Mouse (Mus musculus): ENCODE measurements at regions not wholly inside any gene's neighbourhood (a gene's known extent, or its start where the extent isn't known, plus 50 kb on each side); places are given as distances from the start of the nearest gene placed in this dataset.

- no peak for ATAC-seq (ENCODE audit: insufficient number of reproducible peaks, insufficient read depth, low FRiP score, low read depth)
- no peak overlapping the region for H3K4me3 ChIP-seq (ENCODE audit: control insufficient read depth in 1 of 2, insufficient read depth in 1 of 2, low read depth in 1 of 2, low read length in 2 of 2)
- H3K4me1 ChIP-seq (ENCODE audit: control insufficient read depth in 2 of 2, insufficient read depth in 2 of 2, low read length in 2 of 2) = peaks cover 0 to 2% of the 10 kb centered on the region in 2 experiments; a peak in 1 of 4 replicates
- H3K9ac ChIP-seq (ENCODE audit: low read length) = no peak overlapping the region
- H3K36me3 ChIP-seq (ENCODE audit: control insufficient read depth, insufficient read depth, low read length) = no peaks in the 10 kb centered on the region
- H3K4me2 ChIP-seq (ENCODE audit: low read length) = no peak overlapping the region
- H3K27ac ChIP-seq (replicated peaks in 1 of 2; ENCODE audit: control insufficient read depth in 1 of 2, insufficient read depth in 1 of 2, low read depth in 2 of 2, low read length in 2 of 2) = 0 out of 4 replicates have a peak overlapping the region, but pooled peaks of 1 of the 2 experiments have one; percentile 8
- no peaks in the 10 kb centered on the region for H3K9me3 ChIP-seq (ENCODE audit: control insufficient read depth, low read length)
- no peaks in the 10 kb centered on the region for H3K27me3 ChIP-seq (ENCODE audit: control insufficient read depth, insufficient read depth, low read length)
- 39% methylated on average over 9 of the region's 9 CpGs for WGBS
These were observed 200.4 kb upstream of the Nhs start for GRCm38 (mm10) chrX:162359767-162360545.

- ATAC-seq (ENCODE audit: insufficient number of reproducible peaks, insufficient read depth, low FRiP score, low read depth) = no peak
- peaks cover 4 to 5% of the 10 kb centered on the region in 2 experiments; a peak in 1 of 4 replicates for H3K4me1 ChIP-seq (ENCODE audit: control insufficient read depth in 2 of 2, insufficient read depth in 2 of 2, low read length in 2 of 2)
- 52% methylated on average over 4 of the region's 4 CpGs for WGBS
These were observed 188.8 kb upstream of the Nhs start for GRCm38 (mm10) chrX:162348341-162348740.

GRCm38 (mm10) chrX:162347886-162348285, 188.4 kb upstream of the Nhs start:
- peaks cover 4 to 5% of the 10 kb centered on the region in 2 experiments; a peak in 1 of 4 replicates for H3K4me1 ChIP-seq (ENCODE audit: control insufficient read depth in 2 of 2, insufficient read depth in 2 of 2, low read length in 2 of 2)
- no peaks in the 10 kb centered on the region for H3K9me3 ChIP-seq (ENCODE audit: control insufficient read depth, low read length)
- H3K27me3 ChIP-seq (ENCODE audit: control insufficient read depth, insufficient read depth, low read length) = no peaks in the 10 kb centered on the region
- H3K4me3 ChIP-seq (ENCODE audit: control insufficient read depth in 1 of 2, insufficient read depth in 1 of 2, low read depth in 1 of 2, low read length in 2 of 2) = no peak overlapping the region
- no peak overlapping the region for H3K9ac ChIP-seq (ENCODE audit: low read length)
- H3K36me3 ChIP-seq (ENCODE audit: control insufficient read depth, insufficient read depth, low read length) = no peaks in the 10 kb centered on the region
- no peak overlapping the region for H3K4me2 ChIP-seq (ENCODE audit: low read length)
- no peak overlapping the region for H3K27ac ChIP-seq (replicated peaks in 1 of 2; ENCODE audit: control insufficient read depth in 1 of 2, insufficient read depth in 1 of 2, low read depth in 2 of 2, low read length in 2 of 2)
- 31% methylated on average over 2 of the region's 2 CpGs for WGBS
- ATAC-seq (ENCODE audit: insufficient number of reproducible peaks, insufficient read depth, low FRiP score, low read depth) = no peak

More at GRCm38 (mm10) chrX:162348341-162348740, 188.8 kb upstream of the Nhs start:
- Histone ChIP-seq H3K27me3 (ENCODE audit: control insufficient read depth, insufficient read depth, low read length) (no peaks in the 10 kb centered on the region), H3K9me3 (ENCODE audit: control insufficient read depth, low read length) (no peaks in the 10 kb centered on the region), H3K4me3 (ENCODE audit: control insufficient read depth in 1 of 2, insufficient read depth in 1 of 2, low read depth in 1 of 2, low read length in 2 of 2) (no peak overlapping the region), H3K4me2 (ENCODE audit: low read length) (no peak overlapping the region), H3K9ac (ENCODE audit: low read length) (no peak overlapping the region), H3K27ac (replicated peaks in 1 of 2; ENCODE audit: control insufficient read depth in 1 of 2, insufficient read depth in 1 of 2, low read depth in 2 of 2, low read length in 2 of 2) (no peak overlapping the region), H3K36me3 (ENCODE audit: control insufficient read depth, insufficient read depth, low read length) (no peaks in the 10 kb centered on the region)

- Histone ChIP-seq H3K4me3 (ENCODE audit: control insufficient read depth in 1 of 2, insufficient read depth in 1 of 2, low read depth in 1 of 2, low read length in 2 of 2) (no peak overlapping the region), H3K9ac (ENCODE audit: low read length) (no peak overlapping the region), H3K27ac (replicated peaks in 1 of 2; ENCODE audit: control insufficient read depth in 1 of 2, insufficient read depth in 1 of 2, low read depth in 2 of 2, low read length in 2 of 2) (peak overlapping the region; percentile 68 to 72), H3K4me1 (ENCODE audit: control insufficient read depth in 2 of 2, insufficient read depth in 2 of 2, low read length in 2 of 2) (peaks cover 4 to 5% of the 10 kb centered on the region in 2 experiments; a peak in 1 of 4 replicates), H3K27me3 (ENCODE audit: control insufficient read depth, insufficient read depth, low read length) (no peaks in the 10 kb centered on the region), H3K36me3 (ENCODE audit: control insufficient read depth, insufficient read depth, low read length) (no peaks in the 10 kb centered on the region), H3K9me3 (ENCODE audit: control insufficient read depth, low read length) (no peaks in the 10 kb centered on the region), H3K4me2 (ENCODE audit: low read length) (peak overlapping the region; percentile 23; the same call in 1 of the 2 replicates)
- WGBS = 41% methylated on average over 3 of the region's 3 CpGs
- peak; percentile 59; the same call in 1 of the 2 replicates for ATAC-seq (ENCODE audit: insufficient number of reproducible peaks, insufficient read depth, low FRiP score, low read depth)
These were observed 186.1 kb upstream of the Nhs start for GRCm38 (mm10) chrX:162345497-162346143.

GRCm38 (mm10) chrX:162332121-162332520, 172.6 kb upstream of the Nhs start:
- H3K4me3 ChIP-seq (ENCODE audit: control insufficient read depth in 1 of 2, insufficient read depth in 1 of 2, low read depth in 1 of 2, low read length in 2 of 2) = no peak overlapping the region
- H3K4me2 ChIP-seq (ENCODE audit: low read length) = no peak overlapping the region
- ATAC-seq (ENCODE audit: insufficient number of reproducible peaks, insufficient read depth, low FRiP score, low read depth) = no peak
- 76% methylated on average over 5 of the region's 5 CpGs for WGBS
- H3K9ac ChIP-seq (ENCODE audit: low read length) = no peak overlapping the region
- no peaks in the 10 kb centered on the region for H3K9me3 ChIP-seq (ENCODE audit: control insufficient read depth, low read length)
- no peaks in the 10 kb centered on the region for H3K4me1 ChIP-seq (ENCODE audit: control insufficient read depth in 2 of 2, insufficient read depth in 2 of 2, low read length in 2 of 2)
- H3K27me3 ChIP-seq (ENCODE audit: control insufficient read depth, insufficient read depth, low read length) = no peaks in the 10 kb centered on the region
- no peak overlapping the region for H3K27ac ChIP-seq (replicated peaks in 1 of 2; ENCODE audit: control insufficient read depth in 1 of 2, insufficient read depth in 1 of 2, low read depth in 2 of 2, low read length in 2 of 2)
- H3K36me3 ChIP-seq (ENCODE audit: control insufficient read depth, insufficient read depth, low read length) = no peaks in the 10 kb centered on the region

GRCm38 (mm10) chrX:162307646-162308045, 148.1 kb upstream of the Nhs start:
- no peaks in the 10 kb centered on the region for H3K27me3 ChIP-seq (ENCODE audit: control insufficient read depth, insufficient read depth, low read length)
- H3K27ac ChIP-seq (replicated peaks in 1 of 2; ENCODE audit: control insufficient read depth in 1 of 2, insufficient read depth in 1 of 2, low read depth in 2 of 2, low read length in 2 of 2) = no peak overlapping the region
- H3K36me3 ChIP-seq (ENCODE audit: control insufficient read depth, insufficient read depth, low read length) = no peaks in the 10 kb centered on the region
- ATAC-seq (ENCODE audit: insufficient number of reproducible peaks, insufficient read depth, low FRiP score, low read depth) = no peak
- no peak overlapping the region for H3K9ac ChIP-seq (ENCODE audit: low read length)
- H3K4me2 ChIP-seq (ENCODE audit: low read length) = no peak overlapping the region
- H3K4me3 ChIP-seq (ENCODE audit: control insufficient read depth in 1 of 2, insufficient read depth in 1 of 2, low read depth in 1 of 2, low read length in 2 of 2) = no peak overlapping the region
- 61% methylated on average over 2 of the region's 2 CpGs for WGBS
- H3K4me1 ChIP-seq (ENCODE audit: control insufficient read depth in 2 of 2, insufficient read depth in 2 of 2, low read length in 2 of 2) = no peaks in the 10 kb centered on the region
- H3K9me3 ChIP-seq (ENCODE audit: control insufficient read depth, low read length) = no peaks in the 10 kb centered on the region

GRCm38 (mm10) chrX:162304145-162304544, 144.6 kb upstream of the Nhs start:
- Histone ChIP-seq H3K9ac (ENCODE audit: low read length) (no peak overlapping the region), H3K4me1 (ENCODE audit: control insufficient read depth in 2 of 2, insufficient read depth in 2 of 2, low read length in 2 of 2) (no peaks in the 10 kb centered on the region), H3K27me3 (ENCODE audit: control insufficient read depth, insufficient read depth, low read length) (no peaks in the 10 kb centered on the region), H3K27ac (replicated peaks in 1 of 2; ENCODE audit: control insufficient read depth in 1 of 2, insufficient read depth in 1 of 2, low read depth in 2 of 2, low read length in 2 of 2) (no peak overlapping the region), H3K4me3 (ENCODE audit: control insufficient read depth in 1 of 2, insufficient read depth in 1 of 2, low read depth in 1 of 2, low read length in 2 of 2) (no peak overlapping the region), H3K36me3 (ENCODE audit: control insufficient read depth, insufficient read depth, low read length) (no peaks in the 10 kb centered on the region), H3K4me2 (ENCODE audit: low read length) (no peak overlapping the region), H3K9me3 (ENCODE audit: control insufficient read depth, low read length) (no peaks in the 10 kb centered on the region)
- no peak for ATAC-seq (ENCODE audit: insufficient number of reproducible peaks, insufficient read depth, low FRiP score, low read depth)

All from heart, embryonic 14.5 days (tissue).